Mouse (Mus musculus) forebrain, embryonic 10.5 days (tissue): ENCODE measurements around the gene Topaz1. TPM values are rescaled to one million over a fixed set of nuclear protein-coding genes. Genes with fewer than 3 reads are reported as not detected.

Source experiments
- DNase-seq: peaks from one replicate; pipeline ENCODE4 v3.0.0-alpha.2; 2017; ENCODE audit warnings: low spot score; ENCODE audit errors: extremely low spot score
- H3K27ac ChIP-seq: fragments of 300-500 bp; sonication (generic); 2 replicates; pipeline ENCODE4 v1.5.1; 2016; ENCODE audit warnings: mild to moderate bottlenecking
- H3K27me3 ChIP-seq: fragments of 300-500 bp; sonication (generic); 2 replicates; pipeline ENCODE4 v1.6.1; 2016; ENCODE audit warnings: mild to moderate bottlenecking; ENCODE audit not compliant: poor library complexity, severe bottlenecking
- H3K36me3 ChIP-seq: fragments of 300-500 bp; sonication (generic); replicated peaks from 2 replicates; pipeline ENCODE4 v1.6.1; 2016; ENCODE audit warnings: mild to moderate bottlenecking, moderate library complexity
- H3K4me1 ChIP-seq: fragments of 300-500 bp; sonication (generic); 2 replicates; pipeline ENCODE4 v1.6.1; 2016
- H3K4me3 ChIP-seq: fragments of 300-500 bp; sonication (generic); 2 replicates; pipeline ENCODE4 v1.5.1; 2016; ENCODE audit warnings: mild to moderate bottlenecking, moderate library complexity
- H3K9me3 ChIP-seq: fragments of 300-500 bp; sonication (generic); 2 replicates; pipeline ENCODE4 v1.6.1; 2016; ENCODE audit warnings: mild to moderate bottlenecking, moderate library complexity
- WGBS: fragments of 180-500 bp; shearing (Covaris S2); methylation state at CpG from one replicate; pipeline ENCODE4 v1.1.7; 2016; 5-methylcytosine and 5-hydroxymethylcytosine counted together
- polyA plus RNA-seq: library from polyadenylated mRNA; unstranded; fragments of >200 nt; fragmentation: Nextera tagmentation; extraction: Ambion mirVana; gene quantifications from 2 replicates; pipeline ENCODE4 v1.2.1, GENCODE M21; 2016

The Topaz1 gene
- polyA plus RNA-seq, 1 experiment from 2014 or later, result not detected

DNA sequence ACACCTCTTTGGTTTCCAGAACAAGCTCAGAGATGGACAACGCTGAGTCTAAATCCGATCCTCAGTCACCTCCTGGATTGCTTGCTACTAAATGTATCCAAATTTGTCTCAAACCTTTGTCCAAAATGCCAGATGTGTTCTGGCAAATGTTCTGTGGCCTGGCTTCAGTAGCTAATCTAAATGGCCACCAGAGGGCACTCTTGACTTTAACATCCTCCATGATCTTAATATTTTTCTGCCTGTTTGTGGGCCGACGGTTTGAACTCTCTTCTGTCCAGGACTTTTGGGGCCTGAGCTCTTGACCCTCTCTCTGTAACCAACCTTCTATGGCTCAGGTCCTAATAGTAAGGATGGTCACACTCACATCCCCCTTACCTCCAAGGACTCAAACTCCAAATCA lies 10.4 kb upstream of the Topaz1 start:
- 22% methylated on average over 4 of the region's 4 CpGs for WGBS
- DNase-seq, result no peak
- H3K9me3 ChIP-seq, result peaks cover 13% of the 10 kb centered on the region

DNA sequence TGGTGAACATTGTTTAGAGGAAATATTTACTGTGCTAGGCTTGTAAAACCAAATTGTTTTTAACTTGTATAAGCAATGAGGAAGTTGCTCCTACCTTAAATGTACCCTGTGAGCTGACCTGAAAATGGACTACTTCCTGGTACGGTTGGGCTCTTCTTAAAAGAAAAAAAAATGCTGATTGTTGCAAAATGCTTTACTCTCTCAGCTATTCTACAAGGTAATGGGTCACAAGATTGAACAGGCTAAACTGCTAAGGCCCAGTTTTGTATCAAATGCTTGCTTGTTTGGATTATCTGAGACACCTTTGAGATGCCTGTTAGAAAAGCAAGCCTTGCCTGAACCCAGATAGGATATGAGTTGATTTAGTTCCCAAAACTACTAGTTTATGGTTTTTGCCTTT lies 1.3 kb upstream of the Topaz1 start:
- no peak for DNase-seq
- Histone ChIP-seq H3K4me1 (no peaks in the 10 kb centered on the region), H3K36me3 (no peaks in the 10 kb centered on the region), H3K4me3 (no peak overlapping the region), H3K27me3 (no peaks in the 10 kb centered on the region), H3K9me3 (no peaks in the 10 kb centered on the region), H3K27ac (no peak overlapping the region)
- WGBS, result 81% methylated on average over 1 of the region's 1 CpGs

More for the DNA sequence above, 10.4 kb upstream of the Topaz1 start:
- Histone ChIP-seq H3K36me3 (no peaks in the 10 kb centered on the region), H3K27ac (no peak overlapping the region), H3K4me1 (0 out of 2 replicates have a peak, but pooled peaks cover 3% of the 10 kb centered on the region), H3K27me3 (peaks cover 4% of the 10 kb centered on the region), H3K4me3 (no peak overlapping the region)

DNA sequence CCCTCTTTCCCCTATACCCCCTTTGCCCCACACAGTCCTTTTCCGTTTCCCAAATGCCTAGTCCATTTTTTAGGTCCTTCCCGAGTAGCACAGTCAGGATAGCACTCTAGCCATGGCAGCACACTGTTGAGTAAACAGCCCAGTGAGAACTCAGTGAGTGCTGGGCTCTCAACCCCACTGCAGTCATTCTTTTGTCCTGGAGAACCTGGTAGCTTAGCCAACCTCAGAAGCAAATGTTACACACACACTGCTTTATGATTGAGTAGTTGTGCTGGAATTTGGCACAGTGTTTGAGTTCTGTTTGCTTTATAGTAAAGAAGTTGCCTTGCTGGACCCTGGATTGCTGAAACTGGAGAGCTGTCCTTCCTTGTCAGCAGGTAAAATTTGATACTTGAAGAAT lies 10.5 kb downstream of the Topaz1 start:
- no peak overlapping the region for H3K4me3 ChIP-seq
- WGBS, result 57% methylated on average over 2 of the region's 2 CpGs

DNA sequence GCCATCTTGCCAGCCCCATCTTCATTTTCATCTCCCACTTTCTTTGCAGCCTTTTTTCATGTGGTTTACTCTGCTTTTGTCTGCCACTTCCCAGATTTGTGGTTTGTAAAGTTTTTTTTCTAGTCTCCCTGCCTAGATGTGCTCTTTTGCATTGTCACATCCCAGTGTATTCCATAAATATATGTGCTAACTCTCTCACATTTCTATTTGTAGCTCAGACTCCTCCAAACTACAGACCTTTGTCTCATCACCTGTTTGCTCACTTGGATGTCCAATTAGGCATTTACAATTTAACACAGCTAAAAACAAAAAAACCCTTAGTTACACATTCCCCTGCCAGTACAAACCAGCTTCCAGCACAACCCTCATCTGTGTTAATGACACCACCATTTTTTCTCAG lies 13.0 kb downstream of the Topaz1 start:
- no peak overlapping the region for H3K27ac ChIP-seq
- no peaks in the 10 kb centered on the region for H3K4me1 ChIP-seq
- DNase-seq, result no peak
- no peaks in the 10 kb centered on the region for H3K27me3 ChIP-seq
- H3K4me3 ChIP-seq, result no peak overlapping the region
- no peaks in the 10 kb centered on the region for H3K36me3 ChIP-seq
- H3K9me3 ChIP-seq, result no peaks in the 10 kb centered on the region

More for the DNA sequence above, 10.5 kb downstream of the Topaz1 start:
- no peak for DNase-seq
- Histone ChIP-seq H3K36me3 (no peaks in the 10 kb centered on the region), H3K27ac (no peak overlapping the region), H3K4me1 (no peaks in the 10 kb centered on the region), H3K27me3 (no peaks in the 10 kb centered on the region), H3K9me3 (no peaks in the 10 kb centered on the region)

DNA sequence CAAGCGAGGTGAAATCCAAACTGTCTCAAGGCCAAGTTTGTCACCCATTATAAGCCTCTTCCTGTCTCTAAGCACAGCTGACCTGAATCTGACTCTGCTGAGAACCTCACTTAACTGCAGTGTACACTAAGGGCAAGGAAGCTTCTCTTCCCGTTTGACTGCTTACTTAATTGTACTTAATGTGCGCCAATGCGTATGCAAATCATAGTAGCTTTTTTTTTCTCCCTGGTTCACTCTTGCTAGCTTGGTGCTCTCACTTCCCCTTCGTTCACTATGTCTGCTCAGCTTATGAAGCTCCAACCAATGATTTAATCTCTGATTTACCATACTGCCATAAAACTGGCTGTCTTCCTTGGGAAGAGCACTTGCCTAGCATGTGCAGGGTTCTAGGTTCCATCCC lies 38.1 kb downstream of the Topaz1 start:
- Histone ChIP-seq H3K4me3 (no peak overlapping the region), H3K27ac (no peak overlapping the region), H3K36me3 (no peaks in the 10 kb centered on the region), H3K4me1 (no peaks in the 10 kb centered on the region), H3K27me3 (no peaks in the 10 kb centered on the region), H3K9me3 (no peaks in the 10 kb centered on the region)
- WGBS, result 86% methylated on average over 5 of the region's 5 CpGs
- no peak for DNase-seq

DNA sequence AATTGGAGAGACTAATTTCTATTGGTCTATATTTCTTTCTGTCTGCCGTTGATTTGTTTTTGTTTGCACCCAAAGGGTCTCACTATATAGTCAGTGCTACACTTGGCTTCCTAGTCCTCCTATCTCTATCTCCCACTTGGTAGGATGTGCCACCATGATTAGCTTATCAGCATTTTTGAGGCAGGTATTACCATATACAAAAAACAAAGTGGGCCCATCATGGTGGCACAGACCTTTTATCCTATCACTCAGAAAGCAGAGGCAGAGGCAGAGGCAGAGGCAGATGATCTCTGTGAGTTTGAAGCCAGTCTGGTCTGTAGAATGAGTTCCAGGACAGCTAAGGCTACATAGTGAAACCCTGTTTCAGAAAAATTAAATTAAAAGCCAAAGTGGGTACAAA lies 39.4 kb downstream of the Topaz1 start:
- DNase-seq, result no peak
- no peaks in the 10 kb centered on the region for H3K4me1 ChIP-seq
- 87% methylated on average over 1 of the region's 1 CpGs for WGBS

DNA sequence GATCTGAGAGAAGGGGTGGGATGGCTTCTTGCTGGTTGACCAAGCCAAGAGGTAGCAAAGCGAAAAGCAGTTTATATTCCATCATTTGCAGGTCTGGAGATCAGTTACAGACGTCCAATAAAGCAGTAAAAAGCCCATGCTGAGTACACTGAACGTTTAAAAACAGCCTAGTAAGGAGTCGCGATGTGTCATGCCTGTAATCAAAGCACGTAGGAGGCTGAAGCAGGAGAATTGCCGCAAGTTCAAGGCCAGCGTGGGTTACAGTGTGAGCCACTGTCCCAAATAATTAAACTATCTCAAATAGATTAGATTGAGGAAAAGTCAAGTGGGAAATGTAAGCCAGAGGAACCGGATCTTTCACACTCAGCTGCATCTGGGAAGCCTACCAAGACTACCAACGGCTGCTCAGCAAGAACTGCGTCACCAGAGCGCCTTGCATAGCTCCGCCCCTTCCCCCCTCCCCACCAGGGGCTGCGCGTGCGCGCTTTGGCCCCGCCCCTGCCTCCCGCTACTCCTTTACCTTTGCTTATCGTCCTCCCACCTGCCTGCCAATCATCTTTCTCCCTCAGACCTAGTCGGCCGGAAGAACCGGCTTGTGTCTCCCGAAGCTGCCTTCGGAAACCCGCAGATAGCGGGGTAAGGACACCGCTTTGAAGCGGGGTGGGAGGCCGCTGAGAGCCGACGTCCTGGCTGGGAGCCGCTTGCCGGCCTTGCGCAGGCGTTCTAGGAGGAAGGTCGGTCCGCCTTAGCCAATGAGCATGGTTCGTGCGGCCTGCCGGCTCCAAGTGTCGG lies 58.1 kb downstream of the Topaz1 start, which contains the start of gene Tcaim:
Gene Tcaim, plus strand, starts transcription at position 487 of the 792 bp plus-strand sequence.
- WGBS, result 8% methylated on average over 42 of the region's 42 CpGs
- H3K27ac ChIP-seq, result peak within 1 kb of the TSS; percentile 92
- no peaks in the 10 kb centered on the region for H3K36me3 ChIP-seq
- peak; percentile 90 for DNase-seq
- peak within 1 kb of the TSS; percentile 76 for H3K4me3 ChIP-seq
- H3K27me3 ChIP-seq, result no peaks in the 10 kb centered on the region
- no peaks in the 10 kb centered on the region for H3K9me3 ChIP-seq
- H3K4me1 ChIP-seq, result peaks cover 16% of the 10 kb centered on the region

More for the DNA sequence above, 39.4 kb downstream of the Topaz1 start:
- no peaks in the 10 kb centered on the region for H3K27me3 ChIP-seq
- H3K36me3 ChIP-seq, result no peaks in the 10 kb centered on the region
- H3K4me3 ChIP-seq, result no peak overlapping the region
- H3K9me3 ChIP-seq, result no peaks in the 10 kb centered on the region
- H3K27ac ChIP-seq, result no peak overlapping the region

DNA sequence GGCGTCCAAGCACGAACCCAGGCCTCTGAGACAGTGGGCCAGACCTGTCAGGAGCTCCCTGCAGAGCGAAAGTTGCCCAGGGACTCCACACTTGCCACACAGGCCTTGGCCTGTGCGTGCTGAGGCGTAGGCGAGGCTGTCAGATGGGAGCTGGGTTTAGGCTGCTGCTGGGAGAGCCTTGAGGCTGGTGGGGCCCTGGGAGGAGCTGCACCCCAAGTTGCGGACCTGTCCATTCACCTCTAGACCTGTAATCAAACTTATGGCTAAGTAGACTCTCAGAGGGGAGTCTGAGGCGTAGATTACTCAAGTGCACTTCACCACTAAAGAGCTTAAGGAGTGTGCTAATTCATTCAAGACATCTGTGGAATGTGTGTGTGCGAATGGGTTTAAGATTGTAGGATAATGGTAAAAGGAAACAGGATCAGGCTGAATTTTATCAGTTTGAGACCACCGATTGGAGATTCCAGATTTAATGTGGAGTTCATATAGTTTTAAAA lies 58.7 kb downstream of the Topaz1 start:
- Histone ChIP-seq H3K27me3 (no peaks in the 10 kb centered on the region), H3K27ac (peak overlapping the region; percentile 92), H3K4me1 (peaks cover 16% of the 10 kb centered on the region), H3K4me3 (peak overlapping the region; percentile 76), H3K9me3 (no peaks in the 10 kb centered on the region), H3K36me3 (no peaks in the 10 kb centered on the region)
- 14% methylated on average over 10 of the region's 10 CpGs for WGBS
- DNase-seq, result no peak

DNA sequence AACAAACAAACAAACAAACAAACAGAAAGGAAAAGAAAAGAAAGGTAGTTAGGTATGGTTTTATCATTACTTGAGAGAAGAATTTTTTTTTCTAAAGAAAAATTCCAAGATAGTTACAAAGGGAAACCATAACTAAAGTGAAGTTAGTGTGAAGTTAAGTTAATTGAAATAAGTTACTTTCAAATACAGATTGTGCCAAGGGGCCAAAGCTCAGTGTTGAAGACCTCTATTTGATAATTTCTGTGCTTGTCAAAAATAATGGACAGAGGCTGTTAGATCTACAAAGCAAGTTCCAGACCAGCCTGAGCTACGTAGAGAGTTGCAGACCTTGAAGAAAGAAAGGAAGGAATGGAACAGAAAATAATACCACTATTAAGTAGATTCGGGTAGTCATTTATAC lies 60.0 kb downstream of the Topaz1 start:
- Histone ChIP-seq H3K27ac (no peak overlapping the region), H3K9me3 (no peaks in the 10 kb centered on the region), H3K4me3 (no peak overlapping the region), H3K36me3 (no peaks in the 10 kb centered on the region; the same call in 1 of the 2 replicates), H3K27me3 (no peaks in the 10 kb centered on the region), H3K4me1 (peaks cover 16% of the 10 kb centered on the region)
- 97% methylated on average over 2 of the region's 2 CpGs for WGBS
- DNase-seq, result no peak

DNA sequence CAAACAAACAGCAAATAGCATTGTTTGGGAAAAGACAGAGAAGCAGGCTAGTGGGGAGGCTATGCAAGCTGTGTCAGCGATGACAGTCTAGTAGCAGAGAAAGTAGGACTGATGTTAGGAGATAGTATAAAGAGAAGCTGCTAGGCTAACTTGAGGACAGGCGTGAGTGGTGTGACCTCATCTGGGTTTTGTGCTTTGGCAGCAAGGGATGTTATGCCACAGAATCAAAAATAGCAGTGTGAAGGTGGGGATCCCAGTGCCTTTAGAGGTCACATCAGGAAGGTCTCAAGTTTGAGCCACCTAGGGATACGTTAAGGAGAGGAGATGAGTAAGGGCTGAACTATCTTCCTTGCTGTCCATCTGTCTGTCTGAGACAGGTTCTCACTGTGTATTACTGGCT lies 63.1 kb downstream of the Topaz1 start:
- no peak for DNase-seq
- no peaks in the 10 kb centered on the region; the same call in 1 of the 2 replicates for H3K36me3 ChIP-seq
- H3K9me3 ChIP-seq, result no peaks in the 10 kb centered on the region
- peaks cover 12% of the 10 kb centered on the region for H3K4me1 ChIP-seq
- H3K4me3 ChIP-seq, result no peak overlapping the region
- no peak overlapping the region for H3K27ac ChIP-seq
- no peaks in the 10 kb centered on the region for H3K27me3 ChIP-seq
- WGBS, result 89% methylated on average over 3 of the region's 3 CpGs

DNA sequence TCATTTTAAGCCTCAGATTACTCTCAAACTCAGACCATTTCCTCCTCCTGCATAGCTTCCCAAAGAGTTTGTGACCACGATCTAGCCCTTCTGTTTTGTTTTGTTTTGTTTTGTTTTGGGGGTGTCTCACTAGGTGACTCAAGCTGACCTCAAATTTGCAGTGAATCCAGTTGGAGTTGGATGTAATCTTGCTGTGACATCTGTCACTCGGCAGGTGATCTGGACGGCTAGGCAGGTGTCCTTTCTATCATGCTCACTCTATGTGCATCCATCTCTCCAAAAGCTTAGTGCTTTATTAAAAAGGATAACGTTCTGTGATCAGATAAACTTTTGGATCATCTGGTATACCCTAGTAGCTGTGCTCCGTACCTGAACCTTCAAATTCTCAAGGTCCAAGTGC lies 65.2 kb downstream of the Topaz1 start:
- H3K4me3 ChIP-seq, result no peak overlapping the region
- H3K36me3 ChIP-seq, result peaks cover 2% of the 10 kb centered on the region; the same call in 1 of the 2 replicates
- H3K27me3 ChIP-seq, result no peaks in the 10 kb centered on the region
- no peak overlapping the region for H3K27ac ChIP-seq
- DNase-seq, result no peak
- WGBS, result 92% methylated on average over 5 of the region's 5 CpGs
- no peaks in the 10 kb centered on the region for H3K9me3 ChIP-seq
- no peaks in the 10 kb centered on the region for H3K4me1 ChIP-seq

DNA sequence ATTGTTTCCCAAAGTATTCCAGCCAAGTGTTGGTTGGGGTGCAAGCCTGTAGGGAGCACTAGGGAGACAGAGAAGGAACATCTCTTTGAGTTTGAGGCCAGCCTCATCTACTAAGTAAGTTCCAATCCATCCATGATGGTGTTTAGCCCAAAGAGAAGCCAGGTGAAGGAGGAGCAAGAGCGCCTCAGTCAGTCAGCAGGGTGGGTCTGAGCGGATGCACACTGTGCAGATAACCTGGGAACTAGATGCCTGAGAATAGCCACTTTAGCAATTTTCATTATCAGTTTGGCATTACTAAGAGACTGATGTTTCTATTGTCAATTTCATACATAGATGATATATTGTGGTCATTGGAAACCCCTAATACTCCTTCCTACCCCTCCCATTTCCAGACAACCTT lies 67.6 kb downstream of the Topaz1 start:
- no peak overlapping the region for H3K27ac ChIP-seq
- H3K36me3 ChIP-seq, result peaks cover 2% of the 10 kb centered on the region; the same call in 1 of the 2 replicates
- no peaks in the 10 kb centered on the region for H3K4me1 ChIP-seq
- no peaks in the 10 kb centered on the region for H3K9me3 ChIP-seq
- no peak for DNase-seq
- H3K4me3 ChIP-seq, result no peak overlapping the region
- WGBS, result 98% methylated on average over 2 of the region's 2 CpGs
- no peaks in the 10 kb centered on the region for H3K27me3 ChIP-seq

DNA sequence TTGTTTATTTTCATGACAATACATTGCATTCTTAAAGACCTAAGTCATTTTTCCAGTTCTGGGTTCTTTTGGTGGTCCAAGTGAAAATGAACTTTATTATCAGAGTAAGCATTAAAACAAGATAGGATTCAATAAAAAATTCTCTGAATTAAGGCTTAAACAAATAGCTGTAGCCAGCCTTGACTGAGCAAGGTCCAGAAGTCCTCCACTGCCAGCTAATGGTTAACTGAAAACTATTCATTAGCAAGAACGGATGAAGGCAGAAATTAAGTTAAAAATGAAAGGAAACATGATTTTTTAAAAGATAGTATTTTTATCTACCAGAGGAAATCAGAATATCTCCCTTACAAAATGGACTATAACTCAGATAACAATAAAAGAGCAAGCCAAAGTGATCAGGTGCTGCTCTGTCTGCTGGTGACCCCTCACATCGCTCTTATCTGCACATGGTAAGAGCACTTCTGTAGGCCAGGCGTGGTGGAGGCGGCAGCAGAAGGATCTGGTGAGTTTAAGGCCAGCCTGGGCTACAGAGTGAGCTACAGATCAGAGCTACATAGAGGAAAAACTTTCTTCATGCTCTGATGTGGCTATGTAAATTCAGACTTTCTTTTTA lies 68.2 kb downstream of the Topaz1 start:
- H3K4me1 ChIP-seq, result no peaks in the 10 kb centered on the region

More for the DNA sequence above, 68.2 kb downstream of the Topaz1 start:
- no peak overlapping the region for H3K4me3 ChIP-seq
- no peak for DNase-seq
- H3K27me3 ChIP-seq, result no peaks in the 10 kb centered on the region
- WGBS, result 93% methylated on average over 4 of the region's 4 CpGs
- H3K27ac ChIP-seq, result no peak overlapping the region
- H3K9me3 ChIP-seq, result no peaks in the 10 kb centered on the region
- peaks cover 5% of the 10 kb centered on the region for H3K36me3 ChIP-seq
